Mouse (Mus musculus): ENCODE data around the gene Hnrnpr. TPM values are rescaled to one million over a fixed set of nuclear protein-coding genes. Genes with fewer than 3 reads are reported as not detected.

Hnrnpr gene
- polyA plus RNA-seq, 1 experiment from 2014 or later = 187 TPM

Other genes starting within 250 kb of the Hnrnpr start
- gene Id3, start 167.4 kb upstream of the Hnrnpr start, polyA plus RNA-seq (2015; fragmentation: Nextera tagmentation; extraction: Ambion mirVana) = 498 and 529 TPM in 2 replicates
- 13.7 and 16.1 TPM in 2 replicates for gene E2f2, start 138.5 kb upstream of the Hnrnpr start, polyA plus RNA-seq (2015; fragmentation: Nextera tagmentation; extraction: Ambion mirVana)
- 6.5 and 8.1 TPM in 2 replicates for gene Asap3, start 104.6 kb upstream of the Hnrnpr start, polyA plus RNA-seq (2015; fragmentation: Nextera tagmentation; extraction: Ambion mirVana)
- gene Tcea3, start 63.2 kb upstream of the Hnrnpr start, polyA plus RNA-seq (2015; fragmentation: Nextera tagmentation; extraction: Ambion mirVana) = 16.9 and 17.2 TPM in 2 replicates
- gene Zfp46, start 26.3 kb upstream of the Hnrnpr start, polyA plus RNA-seq (2015; fragmentation: Nextera tagmentation; extraction: Ambion mirVana) = 23.9 and 25.6 TPM in 2 replicates
- not detected in 2 replicates for gene Htr1d, start 112.6 kb downstream of the Hnrnpr start, polyA plus RNA-seq (2015; fragmentation: Nextera tagmentation; extraction: Ambion mirVana)
- gene 6030445D17Rik, start 151.3 kb downstream of the Hnrnpr start, polyA plus RNA-seq (2015; fragmentation: Nextera tagmentation; extraction: Ambion mirVana) = 0.46 and 0.57 TPM in 2 replicates
- 109 and 121 TPM in 2 replicates for gene Luzp1, start 158.8 kb downstream of the Hnrnpr start, polyA plus RNA-seq (2015; fragmentation: Nextera tagmentation; extraction: Ambion mirVana)